Mouse (Mus musculus) spleen, postnatal 14 days (tissue): ENCODE results near the gene Gm13285.
"Not testable (repeated sequence)": the region's sequence is repeated elsewhere in the genome, so short reads cannot be mapped to it uniquely, and the experiment has no call there.

Experiments used
- DNase-seq, 2 experiments: peaks; one replicate each; pipeline ENCODE4 v3.0.0; 2021 to 2022; ENCODE audit warnings: low spot score in 2 of 2

Gm13285 gene

DNA sequence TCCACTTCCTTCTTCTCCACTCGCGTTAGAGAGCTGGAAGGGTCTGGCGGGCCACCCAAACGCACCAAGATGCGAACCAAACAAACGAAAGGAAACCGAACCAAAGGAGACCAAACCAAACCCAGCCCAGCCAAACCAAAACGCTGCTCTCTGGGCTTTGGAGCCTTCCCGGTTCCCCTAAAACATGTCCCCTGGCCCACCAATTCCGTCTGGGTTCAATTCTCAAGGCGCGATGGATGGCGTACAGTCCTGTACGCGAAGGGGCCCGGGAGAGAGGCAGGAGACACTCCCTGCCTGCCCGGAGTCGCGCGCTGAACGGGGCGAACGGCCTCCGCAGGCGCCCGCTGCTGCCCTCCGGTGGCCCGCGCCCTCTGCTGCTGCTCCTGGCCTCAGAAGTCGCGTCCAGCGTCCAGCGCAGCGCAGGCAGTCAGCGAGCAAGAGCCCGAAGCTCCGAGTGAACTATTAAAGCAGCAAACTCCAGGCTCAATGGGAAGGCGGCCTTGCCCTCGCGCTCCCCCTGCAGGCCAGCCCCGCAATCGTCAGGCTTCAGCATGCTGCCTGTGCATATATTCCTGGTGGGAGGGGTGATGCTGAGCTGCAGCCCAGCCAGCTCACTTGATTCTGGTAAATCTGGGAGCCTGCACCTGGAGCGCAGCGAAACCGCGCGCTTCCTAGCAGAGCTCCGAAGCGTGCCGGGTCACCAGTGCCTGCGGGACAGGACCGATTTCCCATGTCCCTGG lies 5.4 kb upstream of the Gm13285 start, which contains the start of gene Gm13275:
Gm13275 (plus strand) TSS at position 552 of the 740 bp plus-strand sequence.
- peak; percentile 34 to 58 for DNase-seq

DNA sequence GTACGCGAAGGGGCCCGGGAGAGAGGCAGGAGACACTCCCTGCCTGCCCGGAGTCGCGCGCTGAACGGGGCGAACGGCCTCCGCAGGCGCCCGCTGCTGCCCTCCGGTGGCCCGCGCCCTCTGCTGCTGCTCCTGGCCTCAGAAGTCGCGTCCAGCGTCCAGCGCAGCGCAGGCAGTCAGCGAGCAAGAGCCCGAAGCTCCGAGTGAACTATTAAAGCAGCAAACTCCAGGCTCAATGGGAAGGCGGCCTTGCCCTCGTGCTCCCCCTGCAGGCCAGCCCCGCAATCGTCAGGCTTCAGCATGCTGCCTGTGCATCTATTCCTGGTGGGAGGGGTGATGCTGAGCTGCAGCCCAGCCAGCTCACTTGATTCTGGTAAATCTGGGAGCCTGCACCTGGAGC lies 2.4 kb upstream of the Gm13285 start, which contains the start of gene Gm13279:
Gm13279 (plus strand) TSS at position 301 of the 400 bp plus-strand sequence.
- DNase-seq, result not testable (repeated sequence)

- not testable (repeated sequence) for DNase-seq
These were observed 3.5 kb downstream of the Gm13285 start, which contains the start of gene Gm13287 for GRCm38 (mm10) chr4:88802954-88803353. TSS of gene Gm13287 (plus strand) at chr4:88803254.

- not testable (repeated sequence) for DNase-seq
These were observed 5.8 kb downstream of the Gm13285 start, which contains the start of gene Gm13288 for GRCm38 (mm10) chr4:88805231-88805630. TSS of gene Gm13288 (plus strand) at chr4:88805531.

- not testable (repeated sequence) for DNase-seq
These were observed 6.3 kb downstream of the Gm13285 start for GRCm38 (mm10) chr4:88805761-88806160.

- no peak for DNase-seq
These were observed 16.5 kb downstream of the Gm13285 start, which contains the start of gene Ifna7 for GRCm38 (mm10) chr4:88815928-88816327. TSS of gene Ifna7 (plus strand) at chr4:88816228.

DNA sequence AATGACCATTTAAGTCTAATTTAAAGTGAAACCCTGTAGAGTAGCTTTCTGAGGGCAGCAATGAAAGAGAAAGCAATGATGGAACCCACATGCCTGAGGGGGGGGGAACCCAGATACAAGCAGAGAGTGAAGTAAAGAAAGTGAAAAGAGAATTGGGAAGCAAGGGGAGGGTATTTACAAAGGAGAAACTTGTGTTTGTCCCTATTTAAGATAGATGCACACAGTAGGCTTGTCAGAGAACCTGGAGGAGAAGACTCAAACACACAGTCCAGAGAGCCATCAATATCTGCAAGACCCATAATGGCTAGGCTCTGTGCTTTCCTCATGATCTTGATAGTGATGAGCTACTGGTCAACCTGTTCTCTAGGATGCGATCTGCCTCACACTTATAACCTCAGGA lies 20.2 kb downstream of the Gm13285 start, which contains the start of gene Ifna11:
Ifna11 (plus strand) TSS at position 301 of the 400 bp plus-strand sequence.
- no peak for DNase-seq

GRCm38 (mm10) chr4:88822995-88823394 lies 23.5 kb downstream of the Gm13285 start:
- no peak for DNase-seq

GRCm38 (mm10) chr4:88827116-88827515 lies 27.7 kb downstream of the Gm13285 start, which contains the start of gene Ifna6:
TSS of gene Ifna6 (plus strand) at chr4:88827416.
- DNase-seq, result not testable (repeated sequence)

DNA sequence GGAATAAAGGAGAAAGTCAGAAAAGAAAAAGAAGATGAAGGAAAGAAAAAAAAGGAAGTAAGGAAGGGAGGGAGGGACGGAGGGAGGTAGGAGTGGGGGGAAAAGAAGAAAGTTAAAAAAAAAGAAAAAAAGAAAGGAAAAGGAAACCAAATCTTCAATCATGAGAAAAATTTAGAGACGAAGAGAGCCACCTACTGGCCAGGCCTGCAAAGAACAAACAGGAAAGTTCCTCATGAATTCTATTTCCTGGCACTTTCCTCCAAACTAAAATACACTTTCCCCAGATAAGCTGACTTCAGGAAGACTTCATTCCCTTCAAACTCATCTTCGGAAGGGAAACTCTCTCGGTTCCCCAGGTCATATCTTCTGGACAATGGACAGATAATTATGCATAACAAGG lies 31.1 kb downstream of the Gm13285 start:
- DNase-seq, result no peak

DNA sequence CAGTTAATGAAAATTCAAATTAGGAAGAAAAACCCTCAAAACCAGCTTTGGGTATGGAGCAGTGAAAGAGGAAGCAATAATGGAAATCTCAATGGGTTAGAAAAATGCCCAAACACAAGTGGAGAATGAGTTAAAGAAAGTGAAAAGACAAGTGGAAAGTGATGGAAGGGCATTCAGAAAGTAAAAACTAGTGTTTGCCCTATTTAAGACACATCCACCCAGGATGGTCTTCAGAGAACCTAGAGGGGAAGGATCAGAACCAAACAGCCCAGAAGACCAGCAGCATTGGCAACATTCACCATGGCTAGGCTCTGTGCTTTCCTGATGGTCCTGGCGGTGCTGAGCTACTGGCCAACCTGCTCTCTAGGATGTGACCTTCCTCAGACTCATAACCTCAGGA lies 35.8 kb downstream of the Gm13285 start, which contains the start of gene Ifna5:
Ifna5 (plus strand) TSS at position 301 of the 400 bp plus-strand sequence.
- not testable (repeated sequence) for DNase-seq

DNA sequence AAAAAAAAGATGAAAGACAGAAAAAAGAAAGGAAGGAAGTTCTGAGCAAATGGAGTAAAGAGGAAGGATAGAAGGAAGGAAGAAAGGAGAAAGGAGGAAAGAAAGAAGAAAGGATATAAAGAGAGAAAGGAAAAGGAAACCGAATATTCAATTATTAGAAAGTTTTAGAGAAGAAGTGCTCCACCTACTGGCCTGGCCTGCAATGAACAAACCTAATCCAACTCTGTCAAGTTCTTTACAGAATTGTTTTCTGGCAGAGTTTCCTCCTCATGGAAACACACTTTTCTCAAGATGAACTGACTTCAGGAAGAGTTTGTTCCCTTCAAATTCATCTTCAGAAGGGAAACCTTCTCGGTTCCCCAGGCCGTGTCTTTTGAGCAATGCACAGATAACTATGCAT lies 39.4 kb downstream of the Gm13285 start:
- DNase-seq, result no peak

DNA sequence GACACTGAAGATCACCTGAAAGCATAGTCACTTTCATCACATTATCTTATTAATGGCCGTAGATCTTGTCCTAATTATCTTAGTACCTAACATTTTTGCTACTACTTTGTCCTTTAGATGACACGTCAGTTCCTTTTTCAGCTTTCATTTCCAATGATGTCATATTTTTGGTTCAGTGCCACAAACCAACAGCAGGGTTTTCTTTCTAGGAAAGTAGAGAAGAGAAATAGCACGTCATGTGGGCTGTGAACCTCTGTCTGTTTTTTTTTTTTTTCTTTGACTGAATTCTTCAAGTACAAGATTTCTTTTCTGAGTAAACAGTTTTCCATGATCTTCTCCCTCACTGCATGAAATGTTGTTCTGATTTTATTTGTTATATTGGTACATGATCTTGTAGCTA lies 40.6 kb downstream of the Gm13285 start:
- no peak for DNase-seq

- DNase-seq, result no peak
These were observed 42.0 kb downstream of the Gm13285 start, which contains the start of gene Ifna4 for GRCm38 (mm10) chr4:88841438-88841911. TSS of gene Ifna4 (plus strand) at chr4:88841861.

DNA sequence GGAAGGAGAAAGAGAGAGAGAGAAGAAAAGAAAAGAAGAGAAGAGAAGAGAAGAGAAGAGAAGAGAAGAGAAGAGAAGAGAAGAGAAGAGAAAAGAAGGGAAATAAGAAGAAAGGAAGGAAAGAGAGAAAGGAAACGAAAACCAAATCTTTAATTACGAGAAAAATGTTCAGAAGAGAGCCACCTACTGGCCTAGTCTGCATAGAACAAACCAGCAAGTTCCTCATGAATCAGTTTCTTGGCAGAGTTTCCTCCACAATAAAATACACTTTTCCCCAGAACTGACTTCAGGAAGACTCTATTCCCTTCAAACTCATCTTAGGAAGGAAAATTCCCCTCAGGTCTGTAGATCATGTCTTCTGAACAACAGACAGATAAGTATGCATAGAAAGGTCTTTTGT lies 45.9 kb downstream of the Gm13285 start:
- no peak for DNase-seq

- no peak for DNase-seq
These were observed 50.2 kb downstream of the Gm13285 start, which contains the start of gene Ifna1 for GRCm38 (mm10) chr4:88849698-88850097. TSS of gene Ifna1 (plus strand) at chr4:88850087.
